Mouse (Mus musculus) lung, postnatal 0 days (tissue): ENCODE data around the gene Vav3.

Experiments used
- CTCF ChIP-seq: IDR thresholded peaks from 2 replicates; pipeline ENCODE4 v1.5.1; 2016; ENCODE audit warnings: antibody characterized with exemption, mild to moderate bottlenecking
- EP300 ChIP-seq: IDR thresholded peaks from 2 replicates; pipeline ENCODE4 v1.6.1; 2016; ENCODE audit warnings: antibody characterized with exemption, mild to moderate bottlenecking, control low read depth

- TF ChIP-seq CTCF (no peak), EP300 (no peak)
These were observed 90.8 kb downstream of the Vav3 start for GRCm38 (mm10) chr3:109431285-109431684.
